Mouse (Mus musculus) brain, embryonic 14.5 days (tissue): ENCODE measurements at regions not wholly inside any gene's neighbourhood (a gene's known extent, or its start where the extent isn't known, plus 50 kb on each side); places are given as distances from the start of the nearest gene placed in this dataset.

Experiments used
- CTCF ChIP-seq: fragments of 200-500 bp; IDR thresholded peaks from 2 replicates; pipeline ENCODE4 v1.5.1; 2012; ENCODE audit warnings: inconsistent platforms, mild to moderate bottlenecking, moderate library complexity, borderline replicate concordance; ENCODE audit not compliant: insufficient read depth, insufficient read length; ENCODE audit errors: extremely low read depth
- POLR2A ChIP-seq: fragments of 200-500 bp; IDR thresholded peaks from 2 replicates; pipeline ENCODE4 v1.6.1; 2012; ENCODE audit warnings: mild to moderate bottlenecking, inconsistent platforms, borderline replicate concordance; ENCODE audit not compliant: poor library complexity, insufficient read depth, insufficient read length, severe bottlenecking; ENCODE audit errors: extremely low read depth

GRCm38 (mm10) chr2:174011399-174011798, 64.7 kb upstream of the Stx16 start:
- TF ChIP-seq CTCF = no peak
- TF ChIP-seq POLR2A = no peak
